Mouse (Mus musculus): ENCODE measurements around the gene Ltf.

The Ltf gene

DNA sequence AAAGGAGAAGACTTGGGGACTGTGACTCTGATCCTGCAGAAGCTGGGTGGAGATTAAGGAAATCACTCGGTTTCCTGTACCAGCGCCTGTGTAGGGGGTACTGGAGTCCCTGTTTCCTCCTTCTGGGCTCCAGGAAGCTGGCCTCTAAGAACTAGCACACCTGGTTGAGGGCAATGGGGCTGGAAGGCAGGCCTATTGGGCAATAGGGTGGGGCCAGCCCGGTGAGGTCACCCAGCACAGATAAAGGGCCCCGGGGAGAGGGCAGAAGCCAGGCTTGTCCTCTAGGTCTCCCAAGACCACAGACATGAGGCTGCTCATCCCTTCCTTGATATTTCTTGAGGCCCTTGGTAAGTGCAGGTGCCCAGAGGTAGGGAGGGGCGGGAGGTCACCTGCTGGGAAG, at the start of gene Ltf:
Gene Ltf, plus strand, starts transcription at position 250 of the 400 bp plus-strand sequence.
- in situ Hi-C loops (cut with MboI, MseI): no loop called here

DNA sequence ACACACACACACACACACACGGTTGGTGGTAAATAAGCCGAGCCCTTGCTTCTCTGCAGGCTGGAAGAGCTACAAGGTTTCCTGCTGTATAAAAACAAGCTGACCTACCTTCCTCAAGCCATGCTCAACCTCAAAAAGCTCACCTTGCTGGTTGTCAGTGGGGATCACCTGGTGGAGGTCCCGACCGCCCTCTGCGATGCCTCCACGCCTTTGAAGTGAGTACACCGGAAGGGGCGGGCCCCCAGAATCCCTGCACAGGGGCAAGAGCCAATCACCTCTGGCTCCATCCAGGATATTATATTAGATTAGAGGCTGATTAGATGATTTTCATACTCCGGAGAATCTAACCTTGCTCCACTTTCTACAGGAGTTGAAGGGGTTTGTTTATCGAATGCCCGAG, 39.7 kb upstream of the Ltf start:
- in situ Hi-C loops (cut with MboI, MseI): no loop called here

DNA sequence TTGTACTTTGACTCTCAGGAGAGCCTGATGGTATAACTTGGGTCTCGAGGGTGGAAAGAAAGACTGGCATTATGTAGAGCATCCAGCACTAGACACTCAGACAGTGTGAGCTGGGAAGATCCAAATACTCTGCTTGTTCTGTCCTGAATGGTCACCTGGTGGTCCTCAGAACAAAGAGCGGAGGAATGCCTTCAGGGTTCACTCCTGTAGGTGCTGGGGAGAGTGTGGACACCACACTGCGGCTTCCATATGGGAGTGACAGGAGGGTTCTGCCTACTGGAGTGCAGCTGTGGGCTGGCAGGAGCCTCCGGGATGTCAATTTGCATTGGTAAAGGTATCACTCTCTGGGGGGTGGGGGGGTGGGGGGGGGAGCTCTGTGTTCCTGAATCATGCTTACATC, 36.7 kb upstream of the Ltf start:
- in situ Hi-C loops (cut with MboI, MseI): no loop called here

DNA sequence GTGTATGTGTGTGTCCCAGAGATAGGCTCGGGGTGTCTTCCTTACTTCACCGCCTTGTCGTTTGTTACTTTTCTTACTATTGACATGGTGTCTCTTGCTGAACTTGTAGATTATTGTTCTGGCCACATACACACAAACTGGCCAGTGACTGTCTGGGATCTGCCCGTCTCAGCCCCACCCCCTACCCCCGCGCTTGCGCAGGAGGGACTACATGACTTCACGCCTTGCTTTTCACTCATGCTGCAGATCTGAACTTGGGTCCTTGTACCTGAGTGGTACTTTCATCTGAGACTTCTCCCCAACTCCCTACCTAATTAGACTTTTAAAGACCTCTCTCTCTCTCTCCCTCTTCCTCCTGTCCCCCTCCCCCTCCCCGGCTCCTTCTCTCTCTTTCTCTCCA, 35.0 kb upstream of the Ltf start:
- in situ Hi-C loops (cut with MboI, MseI): no loop called here

DNA sequence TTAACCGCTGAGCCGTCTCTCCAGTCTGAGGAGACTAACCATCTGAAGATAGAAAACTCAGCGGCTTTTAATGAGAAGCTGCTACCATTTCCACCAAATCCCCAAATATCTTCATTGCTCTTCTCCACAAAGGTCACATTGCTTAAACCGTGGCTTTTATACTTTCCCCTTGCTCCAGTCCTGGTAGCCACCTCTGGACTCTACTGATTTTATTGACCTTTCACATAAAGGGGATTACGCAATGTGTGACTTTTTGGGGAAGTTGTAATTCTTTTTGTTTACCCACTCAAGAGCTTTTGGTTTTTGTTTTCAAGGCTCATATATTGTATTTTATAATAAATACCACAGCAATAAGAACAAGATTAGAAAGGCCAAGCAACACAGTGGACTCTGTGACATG, 33.5 kb upstream of the Ltf start:
- in situ Hi-C loops (cut with MboI, MseI): no loop called here

DNA sequence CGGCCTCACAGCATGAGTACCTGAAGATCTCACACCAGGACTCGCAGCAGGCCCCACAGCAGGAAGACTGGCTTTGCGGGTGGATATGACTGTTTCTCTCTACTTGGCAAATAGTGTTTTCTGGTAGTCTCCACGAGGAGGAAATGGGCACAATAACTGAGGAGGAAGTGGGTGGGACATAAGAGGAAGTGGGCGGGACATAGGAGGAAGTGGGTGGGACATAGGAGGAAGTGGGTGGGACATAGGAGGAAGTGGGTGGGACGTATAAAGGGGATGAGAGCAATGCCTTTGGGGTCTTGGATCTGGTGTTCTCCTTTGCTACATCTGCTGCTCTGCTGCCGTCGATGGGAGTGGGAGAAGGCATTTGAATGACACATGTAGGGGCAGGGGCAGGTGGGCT, 33.1 kb upstream of the Ltf start:
- in situ Hi-C loops (cut with MboI, MseI): no loop called here

DNA sequence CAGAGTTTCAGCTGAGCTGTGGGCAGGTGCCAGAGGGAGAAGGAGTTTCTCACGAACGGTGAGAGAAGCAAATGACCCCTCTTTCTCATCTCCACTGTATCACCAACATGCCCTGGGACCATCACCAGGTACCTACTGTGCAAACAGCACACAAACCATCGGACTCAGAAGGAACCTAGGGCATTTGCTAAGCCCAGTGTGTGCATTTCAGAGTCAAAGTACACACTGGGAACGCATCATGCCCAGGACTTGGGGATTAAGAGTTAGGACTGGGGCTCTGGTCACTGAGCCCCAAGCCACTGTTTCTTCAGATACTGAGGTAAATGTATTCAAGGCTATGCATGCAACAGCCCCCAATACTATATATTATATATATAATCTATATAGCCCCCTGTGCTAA, 31.7 kb upstream of the Ltf start:
- in situ Hi-C loops (cut with MboI, MseI): no loop called here

DNA sequence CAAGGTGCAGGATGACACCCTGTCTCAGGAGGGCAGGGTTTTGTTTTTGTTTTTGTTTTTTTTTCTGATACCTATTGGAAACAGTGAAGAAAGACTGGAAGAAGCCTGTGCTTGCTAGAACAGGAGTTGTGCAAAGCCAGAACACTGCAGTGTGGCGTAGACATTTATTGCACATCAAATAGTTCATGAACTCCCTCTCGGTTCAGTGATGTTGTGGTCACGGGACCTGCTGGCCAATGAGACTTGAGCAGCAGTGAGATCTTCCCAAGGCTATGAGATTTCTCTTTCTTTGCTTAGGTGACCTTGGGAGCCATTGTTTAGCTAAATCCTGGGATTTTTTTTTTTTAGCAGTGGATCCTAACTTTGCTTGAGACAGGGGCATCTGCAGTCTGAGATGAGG, 31.0 kb upstream of the Ltf start:
- in situ Hi-C loops (cut with MboI, MseI): no loop called here

DNA sequence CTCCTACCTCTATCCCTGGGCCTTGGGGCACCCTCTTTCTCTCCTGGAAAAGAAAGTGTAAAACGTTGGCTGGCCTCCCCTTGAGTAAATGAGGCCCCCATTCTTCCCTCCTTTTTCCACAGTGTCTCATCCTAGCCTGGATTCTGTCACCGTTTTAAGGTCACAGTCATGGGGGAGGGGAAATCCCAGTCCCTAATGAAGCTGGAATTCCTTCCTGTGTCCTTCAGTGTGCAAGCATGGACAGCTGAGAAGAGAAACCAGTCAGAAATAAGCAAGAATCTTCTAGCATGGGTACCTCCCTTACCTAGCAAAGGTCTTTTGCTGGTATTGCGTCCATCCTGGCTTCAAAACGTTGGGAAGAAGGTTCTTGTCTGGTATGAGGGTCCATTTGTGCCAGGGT, 29.9 kb upstream of the Ltf start:
- in situ Hi-C loops (cut with MboI, MseI): no loop called here

DNA sequence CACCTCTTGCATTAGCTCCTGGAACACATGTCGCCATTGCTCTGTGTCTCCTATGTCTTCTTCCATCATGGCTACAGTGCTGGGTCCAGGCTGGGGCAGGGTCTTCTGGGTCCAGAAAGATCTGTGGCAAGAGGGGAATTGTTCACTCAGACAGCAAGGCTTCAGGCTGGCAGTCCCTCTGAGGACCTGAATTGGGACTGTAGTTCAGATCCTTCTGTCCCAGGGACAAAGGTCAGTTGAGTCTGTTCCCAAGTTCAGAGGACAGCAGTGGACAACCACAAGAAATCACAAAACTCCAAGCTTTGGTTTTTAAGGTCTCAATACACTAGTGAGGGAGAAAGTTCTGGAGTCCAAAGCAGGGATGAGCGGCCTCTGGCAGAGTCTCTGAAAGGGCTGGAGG, 29.5 kb upstream of the Ltf start:
- in situ Hi-C loops (cut with MboI, MseI): no loop called here

DNA sequence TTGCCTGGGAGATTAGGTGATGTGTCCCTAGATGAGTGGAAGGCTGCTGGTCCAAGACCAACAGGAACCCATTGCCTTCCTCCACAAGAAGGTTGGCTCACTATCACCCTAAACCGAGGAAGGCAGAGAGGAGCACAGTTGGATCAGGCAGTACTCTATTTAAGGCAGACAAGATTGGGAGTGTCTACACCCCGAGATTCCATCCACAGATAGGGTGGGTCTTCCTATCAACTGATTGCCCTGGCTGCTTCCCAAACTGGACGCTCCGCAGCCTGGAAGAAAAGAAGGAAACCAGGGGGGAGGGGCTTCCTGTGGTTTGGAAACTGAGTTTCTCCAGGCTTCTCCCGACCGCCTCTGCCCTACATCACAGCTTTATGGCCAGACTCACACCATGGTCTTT, 28.9 kb upstream of the Ltf start, which contains the start of gene Rtp3:
Gene Rtp3, minus strand, starts transcription at position 380 of the 400 bp plus-strand sequence.
- in situ Hi-C loops (cut with MboI, MseI): no loop called here

DNA sequence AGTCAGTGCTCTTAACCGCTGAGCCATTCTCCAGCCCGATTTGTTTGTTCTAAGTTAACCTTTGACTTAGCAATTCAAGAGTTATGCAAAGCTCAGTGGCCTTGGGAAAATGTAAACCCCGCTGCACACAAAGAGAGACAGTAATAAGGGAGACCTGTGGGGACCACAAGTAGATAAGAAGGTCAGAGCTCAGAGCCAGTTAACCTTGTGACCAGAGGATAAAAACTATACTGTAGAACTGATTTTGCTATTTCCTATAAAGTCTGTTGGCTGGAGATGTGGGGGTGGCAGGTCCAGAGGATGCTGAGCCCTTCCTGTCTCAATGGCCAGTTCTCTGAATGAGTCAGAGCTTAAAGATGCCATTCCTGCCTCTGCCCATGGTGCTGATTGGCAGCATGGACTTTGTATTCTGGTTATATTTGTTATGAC, 25.8 kb upstream of the Ltf start:
- in situ Hi-C loops (cut with MboI, MseI): no loop called here

DNA sequence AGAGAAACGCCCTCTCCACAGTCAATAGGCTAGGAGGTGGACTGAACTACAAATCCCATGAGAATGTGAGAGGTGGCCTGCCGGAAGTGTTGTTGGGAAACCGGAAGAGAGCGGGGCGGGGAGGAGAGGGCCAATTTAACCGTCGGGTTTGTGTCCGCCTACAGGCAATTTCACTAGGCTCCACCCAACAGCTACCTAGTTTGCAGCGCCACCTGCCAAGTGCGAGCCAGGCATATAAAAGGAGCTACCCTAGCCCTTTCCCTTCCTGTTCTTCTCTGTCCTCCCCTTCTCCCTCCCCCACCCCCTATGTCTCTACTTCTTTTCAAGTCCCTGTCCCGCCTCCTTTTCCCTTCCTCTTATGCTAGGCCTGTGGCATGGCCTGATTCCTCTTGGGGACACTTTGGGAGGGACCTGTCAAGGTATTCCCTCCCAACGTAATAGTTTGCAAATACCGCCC, 24.3 kb upstream of the Ltf start:
- in situ Hi-C loops (cut with MboI, MseI): no loop called here

DNA sequence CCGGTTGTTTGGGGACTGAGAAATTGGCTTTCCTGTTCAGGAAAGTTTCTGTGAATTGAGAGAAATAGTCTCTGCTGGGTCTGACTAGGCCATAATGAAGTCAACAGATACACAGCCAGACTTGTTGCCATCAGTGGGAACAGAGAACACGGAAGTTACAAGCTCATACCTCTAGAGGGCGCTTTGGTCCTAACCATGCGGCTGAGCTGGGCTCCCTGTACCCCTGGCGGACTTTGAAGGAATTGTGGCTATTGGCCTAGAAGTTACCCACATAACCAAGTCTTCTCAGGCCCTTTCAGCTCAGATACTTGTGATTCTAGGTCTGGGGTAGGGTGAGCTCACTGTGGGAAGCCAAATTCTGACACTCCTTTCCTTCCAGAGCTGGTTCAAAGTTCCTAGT, 21.8 kb upstream of the Ltf start:
- in situ Hi-C loops (cut with MboI, MseI): no loop called here

DNA sequence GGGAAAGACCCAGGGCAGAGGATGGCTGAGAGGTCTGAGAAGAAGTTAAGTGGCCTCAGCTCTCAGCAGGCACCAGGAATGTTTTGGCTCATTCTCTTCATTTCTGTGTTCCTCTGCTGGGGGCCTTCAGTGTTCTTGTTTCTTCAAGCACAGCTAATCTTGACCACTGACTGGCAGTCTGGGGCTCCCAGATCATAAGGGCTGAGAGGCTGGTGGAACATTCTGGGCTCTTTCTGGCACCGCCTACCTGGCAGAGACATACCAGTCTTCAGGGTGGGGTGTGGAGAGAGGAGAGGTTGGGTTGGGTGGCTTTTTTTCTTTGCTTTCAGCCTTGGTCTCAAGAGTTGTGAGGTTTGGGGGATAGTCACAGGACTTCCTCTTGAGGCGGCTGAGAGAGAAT, 20.0 kb upstream of the Ltf start:
- in situ Hi-C loops (cut with MboI, MseI): no loop called here

DNA sequence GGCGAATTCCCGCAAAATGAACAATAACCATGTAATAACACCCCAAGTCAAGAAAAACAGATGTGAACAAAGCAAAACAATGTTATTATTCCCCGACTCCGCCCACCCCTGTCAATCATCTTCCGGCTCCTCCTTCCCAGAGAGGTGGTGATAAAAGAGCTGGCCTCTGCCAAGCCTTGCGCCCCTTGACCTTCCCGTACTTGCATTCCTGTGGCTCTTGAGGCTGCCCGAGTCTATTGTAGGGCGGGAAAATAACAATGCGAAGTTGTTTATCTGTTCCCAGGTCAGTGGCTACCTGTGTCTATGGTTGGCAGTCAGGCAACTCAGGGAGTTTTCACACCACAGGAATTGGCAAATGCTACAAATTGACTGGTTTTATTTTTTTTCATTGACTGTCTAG, 19.2 kb upstream of the Ltf start:
- in situ Hi-C loops (cut with MboI, MseI): loop anchor here (5.0 kb wide), 1 partner anchor 77 kb away; no protein-coding TSS in a partner anchor

DNA sequence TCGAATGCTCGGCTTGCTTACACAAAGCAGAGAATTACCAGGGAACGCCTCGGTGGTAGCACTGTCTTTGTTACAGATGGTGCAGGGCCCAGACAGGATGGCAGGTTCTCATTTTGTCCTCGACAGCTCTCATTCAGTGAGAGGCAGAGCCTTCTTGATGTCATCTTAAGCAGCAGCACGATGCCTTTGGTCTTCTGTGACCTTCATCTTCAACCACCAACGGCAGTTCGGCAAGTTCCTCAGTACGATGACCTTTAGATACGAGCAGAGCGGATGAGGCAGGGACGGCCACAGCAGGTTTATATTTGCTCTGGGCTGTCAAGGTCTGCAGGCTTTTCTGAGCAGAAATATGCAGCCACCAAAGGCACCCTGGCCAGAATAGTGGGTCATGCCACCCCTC, 17.4 kb upstream of the Ltf start:
- in situ Hi-C loops (cut with MboI, MseI): loop anchor here (5.0 kb wide), 1 partner anchor 76 kb away; no protein-coding TSS in a partner anchor

DNA sequence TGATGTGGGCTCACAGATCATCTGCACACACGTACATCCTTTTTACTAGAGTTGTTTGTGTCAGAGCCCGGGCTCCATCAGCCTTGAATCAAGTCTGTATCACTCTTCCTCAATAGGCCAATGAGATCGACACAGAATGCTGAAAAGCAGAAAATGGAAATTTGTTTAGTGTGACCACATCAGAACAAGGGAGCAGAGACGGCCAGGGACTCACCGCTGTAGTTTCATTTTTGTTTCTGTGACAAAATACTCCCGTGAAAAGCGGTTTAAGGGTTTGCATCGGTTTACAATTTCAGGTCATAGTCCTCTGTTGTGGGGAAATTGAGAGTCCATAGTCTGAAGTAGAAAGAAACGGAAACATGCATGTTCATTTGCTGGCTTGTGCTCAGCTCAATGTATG, 15.8 kb upstream of the Ltf start:
- in situ Hi-C loops (cut with MboI, MseI): loop anchor here (5.0 kb wide), 1 partner anchor 74 kb away; no protein-coding TSS in a partner anchor

DNA sequence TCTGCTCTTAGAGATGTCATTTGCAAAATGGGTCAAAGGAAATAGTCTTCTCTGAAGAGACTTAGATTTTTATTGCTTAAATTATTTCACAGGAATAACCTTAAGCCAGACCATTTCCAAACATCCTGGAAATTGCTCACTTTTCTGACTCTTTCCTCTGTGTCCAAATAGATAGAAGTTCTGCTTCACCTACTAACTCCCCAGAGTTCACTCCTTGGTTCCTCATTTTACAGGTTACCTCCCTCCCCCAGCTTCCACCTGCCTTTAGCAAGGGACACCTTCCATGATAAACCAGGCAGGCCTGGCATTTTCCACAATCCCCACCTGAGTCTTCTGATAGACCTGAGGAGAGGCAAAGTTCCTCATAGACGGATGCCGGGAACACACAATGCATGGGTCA, 12.5 kb upstream of the Ltf start:
- in situ Hi-C loops (cut with MboI, MseI): no loop called here

DNA sequence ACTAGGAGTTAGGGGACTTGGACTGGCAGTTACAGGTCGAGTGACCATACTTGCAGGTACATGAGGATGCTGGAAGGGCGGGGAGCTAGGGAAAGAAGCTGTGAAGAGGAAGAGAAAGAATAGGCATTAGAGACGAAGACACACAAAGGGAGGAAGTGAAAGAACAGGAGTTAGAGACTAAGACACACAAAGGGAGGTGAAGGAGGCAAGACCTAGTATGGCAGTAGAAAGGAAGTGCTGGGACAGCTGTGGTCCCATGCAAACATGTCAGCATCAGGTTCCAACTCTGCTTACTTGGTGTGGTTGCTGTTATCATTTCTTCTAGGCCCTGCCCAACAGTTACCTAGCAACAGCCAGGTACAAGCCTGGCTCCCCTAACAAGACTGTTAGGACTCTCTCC, 9.3 kb upstream of the Ltf start:
- in situ Hi-C loops (cut with MboI, MseI): no loop called here

DNA sequence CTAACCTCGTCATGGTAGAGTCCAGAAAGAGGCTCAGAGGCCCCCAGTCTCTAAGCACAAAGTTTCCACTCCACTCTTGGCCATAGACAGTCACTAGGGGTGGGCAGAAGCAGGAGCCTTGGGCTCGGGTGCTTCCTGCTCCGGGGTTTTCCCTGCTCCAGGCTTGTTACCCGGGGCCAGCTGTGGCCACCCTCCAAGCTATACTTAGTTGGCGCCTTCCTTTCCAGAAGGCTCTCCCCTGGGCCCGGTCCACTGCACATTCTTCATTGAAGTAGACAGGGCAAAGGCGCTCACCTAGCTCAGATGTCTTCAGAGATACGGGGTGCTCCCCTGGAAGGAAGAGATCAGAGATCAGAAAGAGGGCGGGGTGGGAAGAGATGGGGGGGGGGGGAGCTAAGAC, 7.5 kb upstream of the Ltf start:
- in situ Hi-C loops (cut with MboI, MseI): no loop called here

DNA sequence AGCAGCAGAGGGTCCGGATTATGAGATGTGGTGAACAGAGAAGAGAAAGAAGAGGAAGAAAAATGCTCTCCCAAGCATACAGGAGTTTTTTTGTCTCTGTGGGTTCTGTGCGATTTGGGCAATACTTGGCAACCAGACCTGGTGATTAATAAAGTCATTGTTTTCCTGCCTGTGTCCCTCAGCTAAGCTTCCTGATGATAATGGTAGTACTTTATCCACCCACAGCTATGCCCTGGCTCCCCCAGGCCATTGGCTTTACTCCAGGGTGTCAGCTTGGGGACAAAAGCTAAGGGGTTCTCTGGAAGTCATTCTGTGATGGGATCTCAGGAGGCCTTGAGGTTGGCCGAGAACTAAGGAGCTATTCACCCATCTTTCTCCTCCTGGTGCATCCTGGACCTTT, 7.0 kb upstream of the Ltf start:
- in situ Hi-C loops (cut with MboI, MseI): no loop called here

DNA sequence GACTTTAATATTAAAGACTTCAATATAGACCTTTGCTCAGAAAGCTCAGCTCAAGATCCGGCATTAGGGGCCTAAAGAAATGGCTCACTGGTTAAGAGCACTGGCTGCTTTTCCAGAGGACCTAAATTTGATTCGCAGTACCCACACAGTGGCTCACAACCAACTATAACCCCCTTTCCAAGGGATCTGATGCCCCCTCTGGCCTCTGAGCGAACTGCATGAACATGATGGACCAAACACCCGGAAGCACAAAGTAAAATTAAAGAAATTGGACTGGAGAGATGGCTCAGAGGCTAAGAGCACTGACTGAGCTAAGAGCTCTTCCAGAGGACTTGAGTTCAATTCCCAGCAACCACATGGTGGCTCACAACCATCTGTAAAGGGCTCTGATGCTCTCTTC, 3.4 kb upstream of the Ltf start:
- in situ Hi-C loops (cut with MboI, MseI): no loop called here

DNA sequence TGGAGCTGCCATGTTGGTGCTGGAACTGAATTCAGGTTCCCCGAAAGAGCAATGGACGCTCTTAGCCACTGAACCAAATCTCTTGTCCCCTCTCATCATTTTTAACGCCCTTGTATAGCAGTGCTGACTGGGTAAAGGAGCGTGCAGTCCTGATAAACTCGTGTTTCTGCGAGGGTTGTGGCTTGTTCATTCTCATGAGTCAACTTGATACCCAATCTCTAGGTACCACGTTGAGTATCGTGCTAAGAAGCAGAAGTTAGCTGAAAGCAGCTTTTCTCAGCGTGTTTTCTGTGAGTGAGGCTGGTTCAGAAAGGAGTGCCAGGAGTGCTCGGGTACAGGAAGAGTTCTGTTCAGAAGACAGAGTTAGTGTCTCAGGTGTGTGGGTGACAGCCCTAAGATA, 7.7 kb downstream of the Ltf start:
- in situ Hi-C loops (cut with MboI, MseI): loop anchor here (10.0 kb wide), 1 partner anchor 898 kb away; no protein-coding TSS in a partner anchor

Data from T-helper 1 cell (primary cell).